Mouse (Mus musculus) left cerebral cortex, postnatal 36 days (tissue): ENCODE results near the gene Mecom. TPM values are rescaled to one million over a fixed set of nuclear protein-coding genes. Genes with fewer than 3 reads are reported as not detected.
"Not testable (repeated sequence)": the region's sequence is repeated elsewhere in the genome, so short reads cannot be mapped to it uniquely, and the experiment has no call there.

ENCODE experiments used
- DNase-seq, 2 experiments: peaks; one replicate each; pipeline ENCODE4 v3.0.0; 2021 to 2022; ENCODE audit warnings: low spot score in 2 of 2, mixed read lengths in 1 of 2
- intact Hi-C: fragments of 180-260 bp; cut with DNase I; formaldehyde crosslinking; loops from one replicate; pipeline ENCODE4 v1.15.1; 2025
- total RNA-seq, 2 experiments: library from RNA; stranded (reverse); gene quantifications; 2 replicates each; pipeline ENCODE4 v1.2.3; 2021

Mecom gene
- total RNA-seq, 2 experiments from 2014 or later, result 2.2 to 5.0 TPM

- intact Hi-C loops, result no loop called here
- DNase-seq, result no peak
Observed at GRCm38 (mm10) chr3:30234018-30234417, 313.8 kb downstream of the Mecom start.

- DNase-seq, result no peak
- intact Hi-C loops, result loop anchor here (10.0 kb wide), 1 partner anchor 213 kb away; no protein-coding TSS in a partner anchor
Observed at GRCm38 (mm10) chr3:30227964-30228670, 319.7 kb downstream of the Mecom start.

GRCm38 (mm10) chr3:30226928-30227370 is 320.9 kb downstream of the Mecom start:
- no peak for DNase-seq

GRCm38 (mm10) chr3:30225200-30225599 is 322.6 kb downstream of the Mecom start:
- not testable (repeated sequence) for DNase-seq
- intact Hi-C loops, result loop anchor here (10.0 kb wide), 1 partner anchor 210 kb away; no protein-coding TSS in a partner anchor

More at GRCm38 (mm10) chr3:30226928-30227370, 320.9 kb downstream of the Mecom start:
- intact Hi-C loops, result loop anchor here (10.0 kb wide), 1 partner anchor 212 kb away; no protein-coding TSS in a partner anchor

GRCm38 (mm10) chr3:30220701-30221412 is 327.0 kb downstream of the Mecom start:
- intact Hi-C loops, result loop anchor here (10.0 kb wide), 1 partner anchor 206 kb away; no protein-coding TSS in a partner anchor
- no peak for DNase-seq

- intact Hi-C loops, result loop anchor here (2.0 to 10.0 kb wide), 2 partner anchors 205 to 289 kb away; no protein-coding TSS in a partner anchor
- no peak for DNase-seq
Observed at GRCm38 (mm10) chr3:30219891-30220290, 327.9 kb downstream of the Mecom start.

- peak in 1 of 2 experiments; percentile 3 for DNase-seq
- intact Hi-C loops, result loop anchor here (2.0 kb wide), 1 partner anchor 289 kb away; no protein-coding TSS in a partner anchor
Observed at GRCm38 (mm10) chr3:30219190-30219884, 328.5 kb downstream of the Mecom start.

GRCm38 (mm10) chr3:30214607-30215006 is 333.2 kb downstream of the Mecom start:
- DNase-seq, result no peak
- intact Hi-C loops, result no loop called here

GRCm38 (mm10) chr3:30213540-30214170 is 334.2 kb downstream of the Mecom start:
- DNase-seq, result no peak

GRCm38 (mm10) chr3:30212802-30213201 is 335.0 kb downstream of the Mecom start:
- intact Hi-C loops, result no loop called here
- no peak for DNase-seq

More at GRCm38 (mm10) chr3:30213540-30214170, 334.2 kb downstream of the Mecom start:
- intact Hi-C loops, result no loop called here

GRCm38 (mm10) chr3:30209131-30209530 is 338.7 kb downstream of the Mecom start:
- DNase-seq, result no peak
- intact Hi-C loops, result no loop called here

GRCm38 (mm10) chr3:30207886-30208285 is 339.9 kb downstream of the Mecom start:
- intact Hi-C loops, result no loop called here
- DNase-seq, result no peak

- no peak for DNase-seq
- intact Hi-C loops, result no loop called here
Observed at GRCm38 (mm10) chr3:30207431-30207830, 340.4 kb downstream of the Mecom start.

- intact Hi-C loops, result no loop called here
- DNase-seq, result no peak
Observed at GRCm38 (mm10) chr3:30206123-30206522, 341.7 kb downstream of the Mecom start.

GRCm38 (mm10) chr3:30203764-30204163 is 344.0 kb downstream of the Mecom start:
- intact Hi-C loops, result no loop called here
- DNase-seq, result no peak

- no peak for DNase-seq
- intact Hi-C loops, result no loop called here
Observed at GRCm38 (mm10) chr3:30198854-30199253, 349.0 kb downstream of the Mecom start.

- no peak for DNase-seq
- intact Hi-C loops, result no loop called here
Observed at GRCm38 (mm10) chr3:30198227-30198626, 349.6 kb downstream of the Mecom start.

- intact Hi-C loops, result no loop called here
Observed at GRCm38 (mm10) chr3:30195186-30195585, 352.6 kb downstream of the Mecom start.

GRCm38 (mm10) chr3:30192294-30193007 is 355.4 kb downstream of the Mecom start:
- intact Hi-C loops, result no loop called here
- no peak for DNase-seq

More at GRCm38 (mm10) chr3:30195186-30195585, 352.6 kb downstream of the Mecom start:
- DNase-seq, result no peak
